ENCODE assay signal across 29 mouse cellular contexts in genomic region chr7:34774947-34775346, GRCm38 (mm10). TPM values are rescaled to one million over a fixed set of nuclear protein-coding genes. Genes with fewer than 3 reads are reported as not detected.
A peak's percentile ranks its signal among the peaks of the same experiment; 100 is the strongest.
DNase-seq lines count a peak whose midpoint lies in the region; ATAC-seq lines count a peak whose summit lies in the region.
"Had no signal": no experiment of that assay in that cellular context is flagged by ENCODE, and none has a peak within 500 bp of the region (broad histone marks: within the 10 kb centered on the region; RNA-seq: fewer than 3 reads in every experiment).

No protein-coding gene starts in this region.

- peaks cover 38% of the 10 kb centered on the region for H3K4me1 ChIP-seq in forebrain, embryonic 10.5 days
- peaks cover 43% of the 10 kb centered on the region for H3K4me1 ChIP-seq in forebrain, embryonic 15.5 days
- no peaks in the 10 kb centered on the region for H3K4me1 ChIP-seq in intestine, embryonic 14.5 days (replicated peaks; ENCODE audit: control insufficient read depth, insufficient read depth, low read length)
- no peaks in the 10 kb centered on the region for H3K4me1 ChIP-seq in intestine, embryonic 15.5 days (replicated peaks)
- H3K4me1 ChIP-seq in forebrain, embryonic 14.5 days (ENCODE audit: control insufficient read depth, insufficient read depth, low read length) = peaks cover 20% of the 10 kb centered on the region

- H3K9ac ChIP-seq in forebrain, embryonic 15.5 days (replicated peaks) = no peak overlapping the region
- no peak overlapping the region for H3K9ac ChIP-seq in intestine, embryonic 14.5 days (ENCODE audit: low read length)
- no peak overlapping the region for H3K9ac ChIP-seq in intestine, embryonic 15.5 days
- H3K9ac ChIP-seq in forebrain, embryonic 14.5 days (ENCODE audit: low read length) = no peak overlapping the region
- H3K9ac ChIP-seq: heart, embryonic 12.5 days; liver, embryonic 14.5 days; lung, embryonic 14.5 days had no signal

- H3K27me3 ChIP-seq in forebrain, embryonic 10.5 days (ENCODE audit: poor library complexity, severe bottlenecking) = peaks cover 16% of the 10 kb centered on the region
- no peaks in the 10 kb centered on the region for H3K27me3 ChIP-seq in forebrain, embryonic 15.5 days
- H3K27me3 ChIP-seq in intestine, embryonic 14.5 days (replicated peaks; ENCODE audit: control insufficient read depth, insufficient read depth, low read length) = no peaks in the 10 kb centered on the region
- H3K27me3 ChIP-seq in intestine, embryonic 15.5 days (replicated peaks) = no peaks in the 10 kb centered on the region
- H3K27me3 ChIP-seq in forebrain, embryonic 14.5 days (replicated peaks; ENCODE audit: control insufficient read depth, insufficient read depth, low read length) = no peaks in the 10 kb centered on the region
- H3K27me3 ChIP-seq: heart, embryonic 12.5 days; limb, embryonic 12.5 days had no signal

- H3K9me3 ChIP-seq in forebrain, embryonic 10.5 days = no peaks in the 10 kb centered on the region
- H3K9me3 ChIP-seq in forebrain, embryonic 15.5 days = no peaks in the 10 kb centered on the region
- H3K9me3 ChIP-seq in intestine, embryonic 14.5 days (ENCODE audit: control insufficient read depth, low read length) = no peaks in the 10 kb centered on the region
- no peaks in the 10 kb centered on the region for H3K9me3 ChIP-seq in intestine, embryonic 15.5 days
- no peaks in the 10 kb centered on the region for H3K9me3 ChIP-seq in forebrain, embryonic 14.5 days (replicated peaks; ENCODE audit: control insufficient read depth, low read length)
- H3K9me3 ChIP-seq: embryonic facial prominence, embryonic 10.5 days; heart, embryonic 12.5 days had no signal

- no peak overlapping the region for H3K4me3 ChIP-seq in forebrain, embryonic 10.5 days
- no peak overlapping the region for H3K4me3 ChIP-seq in forebrain, embryonic 15.5 days
- no peak overlapping the region for H3K4me3 ChIP-seq in intestine, embryonic 14.5 days (ENCODE audit: low read depth, low read length)
- no peak overlapping the region for H3K4me3 ChIP-seq in intestine, embryonic 15.5 days (replicated peaks)
- H3K4me3 ChIP-seq in forebrain, embryonic 14.5 days (ENCODE audit: low read depth, low read length) = no peak overlapping the region
- H3K4me3 ChIP-seq: embryonic facial prominence, embryonic 10.5 days; heart, embryonic 12.5 days had no signal

- intact Hi-C loops in heart, postnatal 10 days (cut with DNase I) = no loop called here

- H3K27ac ChIP-seq in forebrain, embryonic 10.5 days = 0 out of 2 replicates have a peak overlapping the region, but pooled peaks have one; percentile 15
- no peak overlapping the region for H3K27ac ChIP-seq in forebrain, embryonic 15.5 days (replicated peaks)
- H3K27ac ChIP-seq in intestine, embryonic 14.5 days (ENCODE audit: low read depth) = no peak overlapping the region
- H3K27ac ChIP-seq in intestine, embryonic 15.5 days = no peak overlapping the region
- no peak overlapping the region for H3K27ac ChIP-seq in forebrain, embryonic 14.5 days (ENCODE audit: low read depth, low read length)
- H3K27ac ChIP-seq: embryonic facial prominence, embryonic 10.5 days; limb, embryonic 12.5 days; liver, embryonic 14.5 days had no signal

- no peak for DNase-seq in forebrain, embryonic 10.5 days (ENCODE audit: extremely low spot score, low spot score)
- DNase-seq in intestine, embryonic 14.5 days (ENCODE audit: low spot score) = no peak
- DNase-seq in A20 (ENCODE audit: low read depth, low spot score) = peak; percentile 10
- DNase-seq in forebrain, embryonic 14.5 days (ENCODE audit: low spot score) = no peak
- no peak for DNase-seq in heart, postnatal 10 days
- DNase-seq in layer of hippocampus, adult 9-10 months (ENCODE audit: low spot score) = no peak
- DNase-seq: adrenal gland, adult 8-10 months; cerebellum, adult 11-12 months; cerebellum, postnatal 10 days; gastrocnemius, postnatal 25 days; heart, adult 18-20 months; heart, postnatal 14 days; kidney, adult 18-20 months; kidney, postnatal 10 days; layer of hippocampus, postnatal 36 days; lung, embryonic 14.5 days; midbrain, embryonic 14.5 days; thymus, adult 2 months; thymus, postnatal 4 days had no signal

- H3K36me3 ChIP-seq in forebrain, embryonic 10.5 days (replicated peaks) = no peaks in the 10 kb centered on the region
- no peaks in the 10 kb centered on the region for H3K36me3 ChIP-seq in forebrain, embryonic 15.5 days
- no peaks in the 10 kb centered on the region for H3K36me3 ChIP-seq in intestine, embryonic 14.5 days (ENCODE audit: control insufficient read depth, insufficient read depth, low read length)
- no peaks in the 10 kb centered on the region for H3K36me3 ChIP-seq in intestine, embryonic 15.5 days
- no peaks in the 10 kb centered on the region for H3K36me3 ChIP-seq in forebrain, embryonic 14.5 days (ENCODE audit: control insufficient read depth, insufficient read depth, low read length)
- H3K36me3 ChIP-seq: embryonic facial prominence, embryonic 10.5 days; G1E; heart, embryonic 12.5 days; limb, embryonic 12.5 days had no signal

- ATAC-seq in forebrain, embryonic 15.5 days (replicated peaks) = no peak
- 0 out of 2 replicates have a peak, but pooled peaks have one; percentile 43 for ATAC-seq in intestine, embryonic 14.5 days (replicated peaks; ENCODE audit: low FRiP score, low TSS enrichment, low read depth)
- no peak for ATAC-seq in intestine, embryonic 15.5 days
- no peak for ATAC-seq in forebrain, embryonic 14.5 days
- ATAC-seq: activated CD4-positive, CD25-positive, alpha-beta regulatory T cell, adult 4 months; Patski had no signal

- no peak overlapping the region for H3K4me2 ChIP-seq in forebrain, embryonic 15.5 days (replicated peaks)
- H3K4me2 ChIP-seq in intestine, embryonic 14.5 days (ENCODE audit: low read length) = no peak overlapping the region
- H3K4me2 ChIP-seq in intestine, embryonic 15.5 days (replicated peaks) = no peak overlapping the region
- H3K4me2 ChIP-seq in forebrain, embryonic 14.5 days (ENCODE audit: low read length) = peak overlapping the region; percentile 36; the same call in 1 of the 2 replicates
- H3K4me2 ChIP-seq: lung, embryonic 14.5 days had no signal

- 85% methylated on average over 4 of the region's 4 CpGs for WGBS in forebrain, embryonic 10.5 days
- 70% methylated on average over 4 of the region's 4 CpGs for WGBS in forebrain, embryonic 15.5 days
- 70% methylated on average over 4 of the region's 4 CpGs for WGBS in intestine, embryonic 14.5 days
- WGBS in intestine, embryonic 15.5 days = 67% methylated on average over 4 of the region's 4 CpGs
- WGBS in forebrain, embryonic 14.5 days = 66% methylated on average over 4 of the region's 4 CpGs

RNA-seq across cellular contexts. Expression of gene Chst8, which starts 37.6 kb away (rescaled TPM):
- 4.3 and 5.7 TPM in 2 replicates for polyA plus RNA-seq in forebrain, embryonic 10.5 days (2016; fragmentation: Nextera tagmentation; extraction: Ambion mirVana)
- 8.8 and 9.6 TPM in 2 replicates for polyA plus RNA-seq in forebrain, embryonic 15.5 days (2015; fragmentation: Nextera tagmentation; extraction: Ambion mirVana)
- polyA plus RNA-seq in intestine, embryonic 14.5 days (2014; fragmentation: Nextera tagmentation; extraction: Ambion mirVana) = 2.8 and 4.3 TPM in 2 replicates
- polyA plus RNA-seq in intestine, embryonic 15.5 days (2015; fragmentation: Nextera tagmentation; extraction: Ambion mirVana) = 3.0 and 3.2 TPM in 2 replicates
- 9.2 and 10.4 TPM in 2 replicates for polyA plus RNA-seq in forebrain, embryonic 14.5 days (2014; fragmentation: Nextera tagmentation; extraction: Ambion mirVana)
- total RNA-seq in heart, postnatal 10 days (2021) = under 1 TPM; 0.25 to 0.65 TPM
- total RNA-seq: megakaryocyte, adult 5-6 weeks had no signal
- polyA plus RNA-seq: activated CD4-positive, CD25-positive, alpha-beta regulatory T cell, adult 4 months; G1E had no signal
